Mouse (Mus musculus) stomach, postnatal 0 days (tissue): ENCODE data around the gene P2rx3.

Experiments
- CTCF ChIP-seq: IDR thresholded peaks from 2 replicates; pipeline ENCODE4 v1.5.1; 2016; ENCODE audit warnings: antibody characterized with exemption, low read depth, mild to moderate bottlenecking, moderate library complexity
- EP300 ChIP-seq: optimal IDR thresholded peaks from 2 replicates; pipeline ENCODE3; 2016; ENCODE audit warnings: antibody characterized with exemption

GRCm38 (mm10) chr2:85029897-85030296 lies 7.4 kb downstream of the P2rx3 start:
- TF ChIP-seq CTCF, result no peak
- no peak for TF ChIP-seq EP300
